Mouse (Mus musculus): ENCODE measurements around the gene Rab6b. TPM values are rescaled to one million over a fixed set of nuclear protein-coding genes. Genes with fewer than 3 reads are reported as not detected.

The Rab6b gene
- total and polyA plus RNA-seq, 3 experiments: 0.16 TPM; not detected in 2

- TF ChIP-seq GATA2 (IDR thresholded peaks at IDR 0.05; ENCODE audit: borderline replicate concordance, low read depth, low read length): no peak
- H3K36me3 ChIP-seq (replicated peaks): no peaks in the 10 kb centered on the region
- DNase-seq (ENCODE audit: low spot score) (no peak), ATAC-seq (ENCODE audit: extremely low read depth, insufficient number of reproducible peaks, low FRiP score, poor library complexity, severe bottlenecking) (no peak)
- H3K9me3 ChIP-seq (replicated peaks): no peaks in the 10 kb centered on the region
- no peaks in the 10 kb centered on the region for H3K4me1 ChIP-seq (ENCODE audit: insufficient read depth, low read depth, low read length)
- no peak overlapping the region for H3K4me3 ChIP-seq (ENCODE audit: low read depth, low read length)
- H3K27me3 ChIP-seq (ENCODE audit: insufficient read depth, low read length): peaks cover 44% of the 10 kb centered on the region
Observed at GRCm38 (mm10) chr9:103124746-103125145, 13.2 kb downstream of the Rab6b start.

- H3K9me3 ChIP-seq (replicated peaks): no peaks in the 10 kb centered on the region
- H3K4me1 ChIP-seq (ENCODE audit: insufficient read depth, low read depth, low read length): peaks cover 8% of the 10 kb centered on the region
- peaks cover 32% of the 10 kb centered on the region for H3K27me3 ChIP-seq (ENCODE audit: insufficient read depth, low read length)
- ATAC-seq (ENCODE audit: extremely low read depth, insufficient number of reproducible peaks, low FRiP score, poor library complexity, severe bottlenecking) (no peak), DNase-seq (ENCODE audit: low spot score) (no peak)
- H3K36me3 ChIP-seq (replicated peaks): no peaks in the 10 kb centered on the region
- TF ChIP-seq GATA1 (IDR thresholded peaks at IDR 0.05; ENCODE audit: borderline replicate concordance, low read length) (no peak), GATA2 (IDR thresholded peaks at IDR 0.05; ENCODE audit: borderline replicate concordance, low read depth, low read length) (no peak), TAL1 (conservative IDR thresholded peaks at IDR 0.05; ENCODE audit: low read depth, low read length) (no peak), POLR2AphosphoS5 (IDR thresholded peaks at IDR 0.05; ENCODE audit: insufficient replicate concordance, low read depth, low read length) (no peak)
- H3K4me3 ChIP-seq (ENCODE audit: low read depth, low read length): no peak overlapping the region
Observed at GRCm38 (mm10) chr9:103133493-103134124, 22.0 kb downstream of the Rab6b start.

GRCm38 (mm10) chr9:103134450-103135030 lies 23.0 kb downstream of the Rab6b start:
- Histone ChIP-seq H3K4me3 (ENCODE audit: low read depth, low read length) (no peak overlapping the region), H3K4me1 (ENCODE audit: insufficient read depth, low read depth, low read length) (peaks cover 8% of the 10 kb centered on the region), H3K36me3 (replicated peaks) (no peaks in the 10 kb centered on the region), H3K9me3 (replicated peaks) (no peaks in the 10 kb centered on the region), H3K27me3 (ENCODE audit: insufficient read depth, low read length) (peaks cover 38% of the 10 kb centered on the region)
- TF ChIP-seq GATA2 (IDR thresholded peaks at IDR 0.05; ENCODE audit: borderline replicate concordance, low read depth, low read length) (no peak), GATA1 (IDR thresholded peaks at IDR 0.05; ENCODE audit: borderline replicate concordance, low read length) (no peak), CTCF (IDR thresholded peaks at IDR 0.05; ENCODE audit: low read depth, low read length) (no peak), TAL1 (conservative IDR thresholded peaks at IDR 0.05; ENCODE audit: low read depth, low read length) (no peak), POLR2AphosphoS5 (IDR thresholded peaks at IDR 0.05; ENCODE audit: insufficient replicate concordance, low read depth, low read length) (no peak)
- ATAC-seq (ENCODE audit: extremely low read depth, insufficient number of reproducible peaks, low FRiP score, poor library complexity, severe bottlenecking) (no peak), DNase-seq (ENCODE audit: low spot score) (no peak)

GRCm38 (mm10) chr9:103139481-103139880 lies 27.9 kb downstream of the Rab6b start:
- TF ChIP-seq GATA2 (IDR thresholded peaks at IDR 0.05; ENCODE audit: borderline replicate concordance, low read depth, low read length) (no peak), CTCF (IDR thresholded peaks at IDR 0.05; ENCODE audit: low read depth, low read length) (no peak), TAL1 (conservative IDR thresholded peaks at IDR 0.05; ENCODE audit: low read depth, low read length) (no peak), POLR2AphosphoS5 (IDR thresholded peaks at IDR 0.05; ENCODE audit: insufficient replicate concordance, low read depth, low read length) (no peak), GATA1 (IDR thresholded peaks at IDR 0.05; ENCODE audit: borderline replicate concordance, low read length) (no peak)
- ATAC-seq (ENCODE audit: extremely low read depth, insufficient number of reproducible peaks, low FRiP score, poor library complexity, severe bottlenecking) (no peak), DNase-seq (ENCODE audit: low spot score) (no peak)
- H3K4me3 ChIP-seq (ENCODE audit: low read depth, low read length): no peak overlapping the region
- H3K4me1 ChIP-seq (ENCODE audit: insufficient read depth, low read depth, low read length): peaks cover 2% of the 10 kb centered on the region
- no peaks in the 10 kb centered on the region for H3K9me3 ChIP-seq (replicated peaks)
- H3K36me3 ChIP-seq (replicated peaks): no peaks in the 10 kb centered on the region
- peaks cover 55% of the 10 kb centered on the region for H3K27me3 ChIP-seq (ENCODE audit: insufficient read depth, low read length)

GRCm38 (mm10) chr9:103140384-103140783 lies 28.8 kb downstream of the Rab6b start:
- Histone ChIP-seq H3K9me3 (replicated peaks) (no peaks in the 10 kb centered on the region), H3K27me3 (ENCODE audit: insufficient read depth, low read length) (peaks cover 48% of the 10 kb centered on the region), H3K4me1 (ENCODE audit: insufficient read depth, low read depth, low read length) (no peaks in the 10 kb centered on the region), H3K4me3 (ENCODE audit: low read depth, low read length) (no peak overlapping the region), H3K36me3 (replicated peaks) (no peaks in the 10 kb centered on the region)
- no peak for ATAC-seq (ENCODE audit: extremely low read depth, insufficient number of reproducible peaks, low FRiP score, poor library complexity, severe bottlenecking)
- no peak for DNase-seq (ENCODE audit: low spot score)
- no peak for TF ChIP-seq GATA2 (IDR thresholded peaks at IDR 0.05; ENCODE audit: borderline replicate concordance, low read depth, low read length)

GRCm38 (mm10) chr9:103141266-103141665 lies 29.7 kb downstream of the Rab6b start:
- H3K4me3 ChIP-seq (ENCODE audit: low read depth, low read length): no peak overlapping the region
- TF ChIP-seq TAL1 (conservative IDR thresholded peaks at IDR 0.05; ENCODE audit: low read depth, low read length): no peak
- TF ChIP-seq CTCF (IDR thresholded peaks at IDR 0.05; ENCODE audit: low read depth, low read length): no peak
- TF ChIP-seq GATA1 (IDR thresholded peaks at IDR 0.05; ENCODE audit: borderline replicate concordance, low read length): no peak
- no peak for TF ChIP-seq GATA2 (IDR thresholded peaks at IDR 0.05; ENCODE audit: borderline replicate concordance, low read depth, low read length)
- TF ChIP-seq POLR2AphosphoS5 (IDR thresholded peaks at IDR 0.05; ENCODE audit: insufficient replicate concordance, low read depth, low read length): no peak
- H3K4me1 ChIP-seq (ENCODE audit: insufficient read depth, low read depth, low read length): no peaks in the 10 kb centered on the region
- no peak for ATAC-seq (ENCODE audit: extremely low read depth, insufficient number of reproducible peaks, low FRiP score, poor library complexity, severe bottlenecking)
- H3K27me3 ChIP-seq (ENCODE audit: insufficient read depth, low read length): peaks cover 45% of the 10 kb centered on the region
- H3K9me3 ChIP-seq (replicated peaks): no peaks in the 10 kb centered on the region
- DNase-seq (ENCODE audit: low spot score): no peak
- no peaks in the 10 kb centered on the region for H3K36me3 ChIP-seq (replicated peaks)
